Mouse (Mus musculus) leukemia stem cell, adult 10-12 weeks (primary cell): ENCODE data around the gene Lcmt2. TPM values are rescaled to one million over a fixed set of nuclear protein-coding genes. Genes with fewer than 3 reads are reported as not detected.

Experiments used
- polyA plus RNA-seq: library from polyadenylated mRNA; stranded (reverse); fragments of >175 nt; gene quantifications from 2 replicates; pipeline ENCODE4 v1.2.3, GENCODE M21; 2012; ENCODE audit warnings: low replicate concordance

Lcmt2 gene
- 11.7 and 13.5 TPM in 2 replicates for polyA plus RNA-seq

DNA sequence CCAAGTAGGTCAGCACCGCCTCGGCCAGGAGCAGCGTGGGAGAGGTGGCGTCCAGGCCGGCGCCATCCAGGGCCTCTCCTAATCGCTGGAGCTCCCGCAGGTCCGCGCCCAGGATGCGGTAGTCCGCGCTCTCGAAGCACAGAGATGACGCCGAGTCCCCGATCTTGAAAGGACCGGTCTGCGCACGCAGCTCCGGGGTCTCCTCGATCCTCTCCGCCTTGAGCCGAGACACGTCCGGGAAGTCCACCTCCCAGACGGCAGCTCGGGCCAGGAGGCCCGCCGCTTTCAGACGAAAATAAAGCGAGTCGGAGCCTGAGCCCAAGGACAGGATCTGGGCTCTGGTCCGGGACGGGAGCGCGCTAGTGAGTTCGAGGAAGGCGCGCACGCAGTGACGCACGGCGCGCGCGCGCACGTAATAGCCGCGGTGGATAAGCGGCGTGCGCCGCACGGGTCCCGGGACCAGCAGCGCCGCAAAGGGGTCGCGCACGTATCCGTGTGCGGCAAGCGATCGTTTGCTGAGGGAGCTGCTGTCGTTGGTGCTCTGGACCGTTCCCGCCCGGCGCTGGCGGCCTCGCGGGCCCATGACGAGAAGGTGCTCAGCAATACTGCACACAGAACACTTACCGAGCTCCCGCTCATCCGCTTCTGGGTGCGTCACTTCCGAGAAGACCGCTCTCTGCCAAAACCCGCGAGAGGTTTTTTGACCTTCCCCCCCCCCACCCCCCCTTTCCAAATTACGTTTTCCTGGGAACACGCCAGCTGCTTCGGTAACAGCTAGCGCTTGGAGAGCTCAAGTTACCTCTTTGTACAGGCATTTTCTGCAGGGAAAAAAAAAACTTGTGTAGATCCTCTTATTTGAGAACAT, at the start of gene Lcmt2, which contains the start of gene Adal:
Gene Lcmt2 (minus strand): TSS at position 636 of the 865 bp plus-strand sequence.
Gene Adal (plus strand): TSS at position 411 of the 865 bp plus-strand sequence.

DNA sequence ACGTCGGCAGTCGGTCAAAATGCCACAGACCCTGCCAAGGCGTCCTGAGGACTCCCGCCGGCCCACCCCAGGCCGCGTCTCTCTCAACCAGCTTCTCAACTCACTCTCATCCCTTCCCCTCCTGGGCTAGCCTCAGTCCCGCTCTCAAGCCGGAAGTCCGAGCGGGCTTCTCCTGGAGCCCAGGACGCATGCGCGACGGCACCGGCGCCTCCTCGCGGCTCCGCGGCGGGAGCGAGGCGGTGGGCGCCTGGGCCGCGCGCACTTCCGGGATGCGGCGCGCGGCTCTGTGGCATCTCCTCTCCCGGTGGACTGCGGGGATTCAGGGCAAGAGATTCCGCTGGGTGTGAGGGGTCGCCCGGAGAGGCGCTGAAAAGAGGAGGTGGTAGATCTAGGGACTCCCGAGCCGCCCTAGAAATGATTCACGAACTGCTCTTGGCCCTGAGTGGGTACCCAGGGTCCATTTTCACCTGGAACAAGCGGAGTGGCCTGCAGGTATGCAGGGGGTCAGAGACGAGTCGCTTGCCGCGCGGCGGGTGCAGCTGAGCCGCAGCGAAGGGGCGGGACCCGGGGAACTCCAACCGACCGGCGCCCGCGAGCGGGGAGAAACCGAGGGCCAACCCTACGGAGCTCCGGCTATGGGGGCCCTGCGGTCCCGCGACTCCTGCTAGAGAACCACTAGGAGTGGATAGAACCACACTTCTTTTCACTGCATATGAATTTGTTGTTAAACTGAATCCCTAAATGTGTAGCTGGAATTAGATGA, 30.7 kb upstream of the Lcmt2 start, which contains the start of gene Zscan29:
Gene Zscan29 (minus strand): TSS at position 146 of the 763 bp plus-strand sequence.

DNA sequence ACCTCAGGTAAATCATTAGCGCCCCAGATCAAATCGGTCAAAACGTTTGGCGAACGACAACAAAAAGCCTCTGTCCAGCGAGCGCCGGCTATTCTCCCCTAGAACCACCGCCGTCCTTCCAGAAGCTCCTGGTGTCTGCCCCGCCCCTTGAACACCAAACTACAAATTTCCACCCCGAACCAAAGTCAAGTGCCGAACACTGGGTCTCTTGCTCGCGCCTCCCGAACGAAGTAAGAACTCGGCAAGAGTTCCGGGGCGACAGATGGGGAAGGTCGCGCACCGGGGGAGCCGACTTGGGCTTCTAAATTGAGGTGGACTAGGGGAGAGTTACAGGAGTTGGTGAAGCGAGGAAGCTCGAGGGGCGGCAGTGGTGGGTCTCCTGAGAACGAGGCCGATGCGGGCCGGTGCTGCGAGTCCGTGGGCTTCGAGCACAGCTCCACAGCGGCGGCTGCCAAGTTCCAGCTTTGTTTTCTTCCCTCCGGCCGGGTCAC, 30.1 kb upstream of the Lcmt2 start, which contains the start of gene Tubgcp4:
Gene Tubgcp4 (plus strand): TSS at position 174 of the 491 bp plus-strand sequence.

DNA sequence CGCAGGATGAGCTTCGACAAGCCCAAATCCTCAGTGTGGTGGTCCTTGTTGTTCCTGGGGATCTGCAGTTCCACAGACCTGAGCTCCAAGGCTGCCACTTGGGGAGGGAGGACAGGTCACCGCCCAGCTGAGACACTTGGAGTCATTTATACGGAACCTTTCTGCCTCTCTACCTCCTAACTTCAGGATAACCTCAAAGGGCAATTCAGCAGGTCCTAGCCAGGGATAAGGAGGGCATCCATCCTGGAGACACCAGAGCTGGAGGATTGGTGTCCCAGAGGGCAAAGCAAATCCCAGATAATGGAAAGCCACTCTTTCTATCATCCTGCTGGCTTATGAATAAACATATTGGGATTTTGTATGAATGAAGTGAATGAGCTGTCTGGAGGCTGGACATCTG, 30.8 kb downstream of the Lcmt2 start, which contains the start of gene Tgm7:
Gene Tgm7 (minus strand): TSS at position 101 of the 400 bp plus-strand sequence.

DNA sequence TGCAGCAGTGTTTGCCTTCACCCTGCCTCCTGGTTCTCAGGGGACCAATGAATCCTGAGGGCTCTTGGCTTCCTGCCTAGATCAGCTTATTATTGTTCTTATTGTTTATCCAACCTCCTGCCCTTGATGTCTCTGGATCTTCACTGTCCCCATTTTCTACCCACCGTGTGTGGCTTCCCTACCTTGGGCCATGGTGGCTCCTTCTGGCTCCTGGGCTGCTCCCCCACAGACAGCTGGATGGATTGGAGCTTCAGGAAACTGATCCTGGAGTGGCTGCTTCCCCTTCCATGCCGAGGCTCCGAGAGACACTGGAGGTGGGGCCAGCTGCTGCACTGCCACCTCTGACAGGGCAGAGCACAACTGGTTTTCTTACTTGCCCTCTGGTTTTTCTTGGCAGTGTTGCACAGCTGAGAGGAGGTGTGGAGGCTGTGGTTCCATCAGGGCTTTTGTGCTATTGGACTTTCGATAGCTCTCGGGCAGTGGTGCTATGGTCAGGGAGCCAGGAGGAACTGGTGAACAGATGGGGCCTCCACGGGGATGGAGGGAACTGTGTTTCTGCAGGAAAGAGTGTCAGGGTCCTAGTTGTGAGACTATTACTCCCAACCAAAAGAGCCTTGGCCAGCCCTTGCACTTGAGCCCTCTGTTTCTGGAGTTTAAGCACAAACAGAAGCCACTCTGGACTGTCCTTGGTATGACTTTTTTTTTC, 54.8 kb downstream of the Lcmt2 start, which contains the start of gene Tgm5:
Gene Tgm5 (minus strand): TSS at position 362 of the 706 bp plus-strand sequence.

Other genes with a start within 250 kb of the Lcmt2 start
- gene Ubr1, start 169.9 kb downstream of the Lcmt2 start, polyA plus RNA-seq, result 4.0 and 39.1 TPM in 2 replicates
- 3.5 and 5.2 TPM in 2 replicates for gene Tmem62, start 163.6 kb downstream of the Lcmt2 start, polyA plus RNA-seq
- 4.8 and 9.9 TPM in 2 replicates for gene Ccndbp1, start 132.2 kb downstream of the Lcmt2 start, polyA plus RNA-seq
- gene Epb42, start 103.6 kb downstream of the Lcmt2 start, polyA plus RNA-seq, result 27.4 and 43.0 TPM in 2 replicates
- gene Tgm5, start 54.8 kb downstream of the Lcmt2 start, polyA plus RNA-seq, result not detected in 2 replicates
- gene Tgm7, start 30.9 kb downstream of the Lcmt2 start, polyA plus RNA-seq, result not detected in 2 replicates
- gene Adal, start 225 bp downstream of the Lcmt2 start, polyA plus RNA-seq, result 2.4 and 3.2 TPM in 2 replicates
- 4.2 and 28.8 TPM in 2 replicates for gene Tubgcp4, start 30.0 kb upstream of the Lcmt2 start, polyA plus RNA-seq
- gene Zscan29, start 30.5 kb upstream of the Lcmt2 start, polyA plus RNA-seq, result 12.7 and 13.2 TPM in 2 replicates
- 7.3 and 7.4 TPM in 2 replicates for gene Trp53bp1, start 130.8 kb upstream of the Lcmt2 start, polyA plus RNA-seq
- gene Map1a, start 148.9 kb upstream of the Lcmt2 start, polyA plus RNA-seq, result 2.3 and 2.7 TPM in 2 replicates
- gene Ppip5k1, start 214.7 kb upstream of the Lcmt2 start, polyA plus RNA-seq, result 5.3 and 6.3 TPM in 2 replicates
- not detected in 2 replicates for gene Ckmt1, start 217.1 kb upstream of the Lcmt2 start, polyA plus RNA-seq
- gene Strc, start 246.5 kb upstream of the Lcmt2 start, polyA plus RNA-seq, result not detected in 2 replicates